Mouse (Mus musculus) ES-E14 (cell line): Measurements from ENCODE around the gene Hist1h3a. TPM values are rescaled to one million over a fixed set of nuclear protein-coding genes. Genes with fewer than 3 reads are reported as not detected.

ENCODE experiments used
- DNase-seq: peaks from one replicate; pipeline ENCODE4 v3.0.0-alpha.2; 2013; ENCODE audit warnings: low read depth, low spot score
- H3K27ac ChIP-seq: 2 replicates; pipeline ENCODE4 v1.5.1; 2012; ENCODE audit warnings: low read depth, mild to moderate bottlenecking, low read length, moderate library complexity, mixed read lengths; ENCODE audit not compliant: poor library complexity, insufficient read depth, severe bottlenecking
- H3K36me3 ChIP-seq: 2 replicates; pipeline ENCODE4 v1.6.1; 2012; ENCODE audit warnings: mild to moderate bottlenecking, low read length, moderate library complexity, mixed read lengths; ENCODE audit not compliant: control insufficient read depth, poor library complexity, insufficient read depth, severe bottlenecking
- H3K4me1 ChIP-seq, 2 experiments: fragments of 150-350 bp in 1 of 2; sonication (generic) in 1 of 2; 2 replicates each; pipeline ENCODE4 v1.6.1; 2012; ENCODE audit warnings: low read length in 2 of 2, mild to moderate bottlenecking in 1 of 2, mixed read lengths in 1 of 2; ENCODE audit not compliant: control insufficient read depth in 2 of 2, insufficient read depth in 2 of 2, poor library complexity in 1 of 2
- H3K4me3 ChIP-seq, 2 experiments: fragments of 150-350 bp in 1 of 2; sonication (generic) in 1 of 2; 2 replicates each; pipeline ENCODE4 v1.5.1; 2012; ENCODE audit warnings: low read length in 2 of 2, low read depth in 1 of 2, mild to moderate bottlenecking in 1 of 2, mixed read lengths in 1 of 2; ENCODE audit not compliant: insufficient read depth in 1 of 2, poor library complexity in 1 of 2, severe bottlenecking in 1 of 2
- H3K9ac ChIP-seq: 2 replicates; pipeline ENCODE4 v1.6.1; 2012; ENCODE audit warnings: low read depth, mild to moderate bottlenecking, low read length, mixed read lengths; ENCODE audit not compliant: poor library complexity, insufficient read depth, severe bottlenecking
- H3K9me3 ChIP-seq: fragments of 150-350 bp; sonication (generic); 2 replicates; pipeline ENCODE4 v1.6.1; 2012; ENCODE audit warnings: low read depth, mild to moderate bottlenecking, low read length; ENCODE audit not compliant: control insufficient read depth, insufficient read depth
- CHD2 ChIP-seq: IDR thresholded peaks from 2 replicates; pipeline ENCODE4 v1.6.1; 2014; ENCODE audit warnings: mild to moderate bottlenecking, low read depth, low read length, inconsistent platforms
- HCFC1 ChIP-seq: IDR thresholded peaks from 2 replicates; pipeline ENCODE4 v1.6.1; 2012; ENCODE audit warnings: low read length, inconsistent platforms, borderline replicate concordance; ENCODE audit not compliant: insufficient read depth
- MAFK ChIP-seq: IDR thresholded peaks from 2 replicates; pipeline ENCODE4 v1.6.1; 2014; ENCODE audit warnings: mild to moderate bottlenecking, low read depth, low read length, inconsistent platforms; ENCODE audit not compliant: insufficient read depth
- ZC3H11A ChIP-seq: IDR thresholded peaks from 2 replicates; pipeline ENCODE4 v1.6.1; 2012; ENCODE audit warnings: low read depth, mild to moderate bottlenecking, inconsistent platforms, low read length, borderline replicate concordance
- ZNF384 ChIP-seq: IDR thresholded peaks from 2 replicates; pipeline ENCODE4 v1.6.1; 2012; ENCODE audit warnings: low read depth, low read length, inconsistent platforms
- in situ Hi-C, 2 experiments: fragments of 600-800 bp; cut with MboI; formaldehyde crosslinking; loops; one replicate each; pipeline ENCODE4 v1.15.1; 2025; ENCODE audit warnings: low sequenced_read_pairs in 2 of 2, inconsistent platforms in 1 of 2; ENCODE audit not compliant: unreplicated experiment in 2 of 2
- total RNA-seq: library from RNA; depleted of rRNA; stranded (reverse); fragments of 300-350 nt; gene quantifications from 2 replicates; pipeline ENCODE4 v1.2.3, GENCODE M21; 2012

Gene Hist1h3a
- total RNA-seq, 1 experiment = 728 TPM

DNA sequence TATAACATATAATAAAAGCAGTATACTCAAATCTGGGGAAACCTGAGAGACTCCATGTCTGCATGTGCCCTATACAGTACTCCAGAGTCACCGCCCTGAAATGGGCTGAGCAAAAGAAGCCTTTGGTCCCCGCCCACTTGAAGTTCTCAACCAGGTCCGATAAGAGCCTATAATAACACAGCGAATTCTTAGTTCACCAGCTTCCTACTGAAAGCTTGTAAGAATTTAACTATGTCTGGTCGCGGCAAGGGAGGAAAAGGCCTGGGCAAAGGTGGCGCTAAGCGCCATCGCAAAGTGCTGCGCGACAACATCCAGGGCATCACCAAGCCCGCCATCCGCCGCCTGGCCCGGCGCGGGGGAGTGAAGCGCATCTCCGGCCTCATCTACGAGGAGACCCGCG, 5.4 kb downstream of the Hist1h3a start, which contains the start of gene Hist1h4b:
Gene Hist1h4b (plus strand): TSS at position 224 of the 400 bp plus-strand sequence.
- Histone ChIP-seq H3K9me3 (no peaks in the 10 kb centered on the region), H3K4me1 (peaks cover 0 to 4% of the 10 kb centered on the region in 2 experiments; a peak in 1 of 4 replicates), H3K36me3 (no peaks in the 10 kb centered on the region), H3K4me3 (peak within 1 kb of the TSS; percentile 38 to 59), H3K27ac (peak within 1 kb of the TSS; percentile 93), H3K9ac (peak within 1 kb of the TSS; percentile 84)
- peak; percentile 96 for DNase-seq
- in situ Hi-C loops = loop anchor here in 1 of 2 experiments (25.0 kb wide), 1 partner anchor 1719 kb away; the partner anchor contains the start of genes Hist1h2ag, Hist1h2ah, Hist1h2bj and Hist1h2bk
- TF ChIP-seq HCFC1 = peak; percentile 74; the same call in 1 of the 2 replicates
- TF ChIP-seq ZC3H11A = no peak
- no peak for TF ChIP-seq ZNF384
- no peak for TF ChIP-seq CHD2

- no peak for TF ChIP-seq MAFK
- TF ChIP-seq HCFC1 = no peak
- no peak for TF ChIP-seq ZC3H11A
- no peak for TF ChIP-seq CHD2
- TF ChIP-seq ZNF384 = no peak
- H3K4me1 ChIP-seq = peaks cover 0 to 4% of the 10 kb centered on the region in 2 experiments; a peak in 1 of 4 replicates
- no peak overlapping the region; the same call in 1 of the 2 replicates for H3K27ac ChIP-seq
- no peaks in the 10 kb centered on the region for H3K9me3 ChIP-seq
- DNase-seq = no peak
- H3K36me3 ChIP-seq = no peaks in the 10 kb centered on the region
- no peak overlapping the region for H3K4me3 ChIP-seq
- H3K9ac ChIP-seq = no peak overlapping the region; the same call in 1 of the 2 replicates
- in situ Hi-C loops = loop anchor here in 1 of 2 experiments (25.0 kb wide), 1 partner anchor 1718 kb away; the partner anchor contains the start of genes Hist1h2ag, Hist1h2ah, Hist1h2bj and Hist1h2bk
Observed at GRCm38 (mm10) chr13:23755000-23755399, 7.2 kb downstream of the Hist1h3a start.

- peak overlapping the region in 1 of 2 experiments; percentile 19; a peak in 2 of 4 replicates for H3K4me3 ChIP-seq
- no peaks in the 10 kb centered on the region for H3K36me3 ChIP-seq
- H3K9me3 ChIP-seq = no peaks in the 10 kb centered on the region
- H3K4me1 ChIP-seq = peaks cover 0 to 6% of the 10 kb centered on the region in 2 experiments; a peak in 1 of 4 replicates
- H3K9ac ChIP-seq = no peak overlapping the region; the same call in 1 of the 2 replicates
- no peak for TF ChIP-seq ZC3H11A
- no peak for TF ChIP-seq CHD2
- no peak for TF ChIP-seq MAFK
- no peak for TF ChIP-seq HCFC1
- no peak for TF ChIP-seq ZNF384
- no peak for DNase-seq
- in situ Hi-C loops = loop anchor here in 1 of 2 experiments (25.0 kb wide), 1 partner anchor 1716 kb away; the partner anchor contains the start of genes Hist1h2ag, Hist1h2ah, Hist1h2bj and Hist1h2bk
- peak overlapping the region; percentile 40; the same call in 1 of the 2 replicates for H3K27ac ChIP-seq
Observed at GRCm38 (mm10) chr13:23753314-23754078, 8.7 kb downstream of the Hist1h3a start.

- peak overlapping the region; percentile 19 to 61 for H3K4me3 ChIP-seq
- H3K9ac ChIP-seq = peak overlapping the region; percentile 75
- DNase-seq = no peak
- no peaks in the 10 kb centered on the region for H3K36me3 ChIP-seq
- no peaks in the 10 kb centered on the region for H3K9me3 ChIP-seq
- peaks cover 0 to 5% of the 10 kb centered on the region in 2 experiments; a peak in 1 of 4 replicates for H3K4me1 ChIP-seq
- peak overlapping the region; percentile 77 for H3K27ac ChIP-seq
- no peak for TF ChIP-seq ZNF384
- no peak for TF ChIP-seq CHD2
- no peak for TF ChIP-seq MAFK
- no peak for TF ChIP-seq HCFC1
- TF ChIP-seq ZC3H11A = no peak
- in situ Hi-C loops = loop anchor here in 1 of 2 experiments (25.0 kb wide), 1 partner anchor 1715 kb away; the partner anchor contains the start of genes Hist1h2ag, Hist1h2ah, Hist1h2bj and Hist1h2bk
Observed at GRCm38 (mm10) chr13:23752742-23753172, 9.4 kb downstream of the Hist1h3a start.
